Mouse (Mus musculus) E14TG2a.4 (cell line): ENCODE measurements around the gene Apbb1.

Source experiments
- CTCF ChIP-seq: conservative IDR thresholded peaks from 2 replicates; pipeline ENCODE4 v1.5.1; 2014; ENCODE audit warnings: low read length
- POU5F1 ChIP-seq: IDR thresholded peaks from 2 replicates; pipeline ENCODE4 v1.6.1; 2014; ENCODE audit warnings: low read length, borderline replicate concordance

GRCm38 (mm10) chr7:105549035-105549434 is 32.4 kb downstream of the Apbb1 start:
- TF ChIP-seq CTCF (no peak), POU5F1 (no peak)
